14 mouse cellular contexts compared by ENCODE assay signal in genomic region chr19:57282642-57283041, GRCm38 (mm10). TPM values are rescaled to one million over a fixed set of nuclear protein-coding genes. Genes with fewer than 3 reads are reported as not detected.
A peak's percentile ranks its signal among the peaks of the same experiment; 100 is the strongest.
DNase-seq lines count a peak whose midpoint lies in the region; ATAC-seq lines count a peak whose summit lies in the region.
"Had no signal": no experiment of that assay in that cellular context is flagged by ENCODE, and none has a peak within 500 bp of the region (broad histone marks: within the 10 kb centered on the region; RNA-seq: fewer than 3 reads in every experiment).

No protein-coding gene starts in this region.

- no peaks in the 10 kb centered on the region for H3K27me3 ChIP-seq in forebrain, embryonic 14.5 days (replicated peaks; ENCODE audit: control insufficient read depth, insufficient read depth, low read length)
- no peaks in the 10 kb centered on the region for H3K27me3 ChIP-seq in forebrain, embryonic 11.5 days (ENCODE audit: control insufficient read depth, insufficient read depth, low read length)
- no peaks in the 10 kb centered on the region for H3K27me3 ChIP-seq in hindbrain, embryonic 15.5 days
- H3K27me3 ChIP-seq in hindbrain, embryonic 10.5 days (ENCODE audit: insufficient read depth, poor library complexity, severe bottlenecking): no peaks in the 10 kb centered on the region
- H3K27me3 ChIP-seq: limb, embryonic 15.5 days; lung, embryonic 15.5 days had no signal

- H3K4me2 ChIP-seq in forebrain, embryonic 14.5 days (ENCODE audit: low read length): no peak overlapping the region
- no peak overlapping the region for H3K4me2 ChIP-seq in forebrain, embryonic 11.5 days (ENCODE audit: low read depth, low read length, severe bottlenecking)
- no peak overlapping the region for H3K4me2 ChIP-seq in hindbrain, embryonic 15.5 days
- H3K4me2 ChIP-seq: limb, embryonic 15.5 days; lung, embryonic 15.5 days had no signal

- no peaks in the 10 kb centered on the region for H3K36me3 ChIP-seq in forebrain, embryonic 14.5 days (ENCODE audit: control insufficient read depth, insufficient read depth, low read length)
- no peaks in the 10 kb centered on the region for H3K36me3 ChIP-seq in forebrain, embryonic 11.5 days (ENCODE audit: control insufficient read depth, insufficient read depth, low read length)
- no peaks in the 10 kb centered on the region for H3K36me3 ChIP-seq in hindbrain, embryonic 15.5 days
- H3K36me3 ChIP-seq in hindbrain, embryonic 10.5 days: no peaks in the 10 kb centered on the region
- H3K36me3 ChIP-seq: limb, embryonic 15.5 days; lung, embryonic 15.5 days had no signal

- no peak overlapping the region for H3K4me3 ChIP-seq in forebrain, embryonic 14.5 days (ENCODE audit: low read depth, low read length)
- H3K4me3 ChIP-seq in forebrain, embryonic 11.5 days (ENCODE audit: low read depth, low read length): no peak overlapping the region
- H3K4me3 ChIP-seq in hindbrain, embryonic 15.5 days: no peak overlapping the region
- no peak overlapping the region for H3K4me3 ChIP-seq in hindbrain, embryonic 10.5 days
- H3K4me3 ChIP-seq: limb, embryonic 15.5 days; lung, embryonic 15.5 days; megakaryocyte, embryonic 14.5 days had no signal

- peaks cover 12% of the 10 kb centered on the region for H3K4me1 ChIP-seq in forebrain, embryonic 14.5 days (ENCODE audit: control insufficient read depth, insufficient read depth, low read length)
- H3K4me1 ChIP-seq in forebrain, embryonic 11.5 days (replicated peaks; ENCODE audit: control insufficient read depth, insufficient read depth, low read length): no peaks in the 10 kb centered on the region
- H3K4me1 ChIP-seq in hindbrain, embryonic 15.5 days (replicated peaks): peaks cover 4% of the 10 kb centered on the region; the same call in 1 of the 2 replicates
- H3K4me1 ChIP-seq in hindbrain, embryonic 10.5 days (replicated peaks): 0 out of 2 replicates have a peak, but pooled peaks cover 6% of the 10 kb centered on the region
- H3K4me1 ChIP-seq: megakaryocyte, embryonic 14.5 days had no signal

- ATAC-seq in forebrain, embryonic 14.5 days: no peak
- ATAC-seq in forebrain, embryonic 11.5 days (replicated peaks; ENCODE audit: low FRiP score): no peak
- ATAC-seq in hindbrain, embryonic 15.5 days (ENCODE audit: low FRiP score, low read depth): no peak
- ATAC-seq in megakaryocyte progenitor cell, adult 5-6 weeks (replicated peaks; ENCODE audit: poor library complexity): no peak

- no peaks in the 10 kb centered on the region; the same call in 1 of the 2 replicates for H3K9me3 ChIP-seq in forebrain, embryonic 14.5 days (replicated peaks; ENCODE audit: control insufficient read depth, low read length)
- no peaks in the 10 kb centered on the region for H3K9me3 ChIP-seq in forebrain, embryonic 11.5 days (ENCODE audit: control insufficient read depth, low read length)
- no peaks in the 10 kb centered on the region for H3K9me3 ChIP-seq in hindbrain, embryonic 15.5 days
- peaks cover 9% of the 10 kb centered on the region for H3K9me3 ChIP-seq in hindbrain, embryonic 10.5 days
- H3K9me3 ChIP-seq: limb, embryonic 15.5 days; lung, embryonic 15.5 days had no signal

- H3K27ac ChIP-seq in forebrain, embryonic 14.5 days (ENCODE audit: low read depth, low read length): no peak overlapping the region; the same call in 1 of the 2 replicates
- no peak overlapping the region for H3K27ac ChIP-seq in forebrain, embryonic 11.5 days (ENCODE audit: low read depth, low read length)
- peak overlapping the region; percentile 57; the same call in 1 of the 2 replicates for H3K27ac ChIP-seq in hindbrain, embryonic 15.5 days (replicated peaks)
- H3K27ac ChIP-seq in hindbrain, embryonic 10.5 days: no peak overlapping the region
- H3K27ac ChIP-seq: limb, embryonic 15.5 days; lung, embryonic 15.5 days had no signal

- no peak overlapping the region for H3K9ac ChIP-seq in forebrain, embryonic 14.5 days (ENCODE audit: low read length)
- no peak overlapping the region for H3K9ac ChIP-seq in forebrain, embryonic 11.5 days (ENCODE audit: low read length)
- no peak overlapping the region for H3K9ac ChIP-seq in hindbrain, embryonic 15.5 days
- H3K9ac ChIP-seq: limb, embryonic 15.5 days; lung, embryonic 15.5 days had no signal

- WGBS in forebrain, embryonic 14.5 days: 28% methylated on average over 5 of the region's 5 CpGs
- 76% methylated on average over 5 of the region's 5 CpGs for WGBS in forebrain, embryonic 11.5 days
- 41% methylated on average over 5 of the region's 5 CpGs for WGBS in hindbrain, embryonic 15.5 days
- 75% methylated on average over 5 of the region's 5 CpGs for WGBS in hindbrain, embryonic 10.5 days

- peak; percentile 86 for DNase-seq in forebrain, embryonic 14.5 days (ENCODE audit: low spot score)
- no peak for DNase-seq in forebrain, embryonic 11.5 days (ENCODE audit: low spot score)
- DNase-seq in hindbrain, embryonic 10.5 days (ENCODE audit: low spot score): no peak
- peak; percentile 34 for DNase-seq in lung, postnatal 14 days
- no peak for DNase-seq in lung, adult 18-20 months
- peak; percentile 30 for DNase-seq in brain, embryonic 18.5 days (ENCODE audit: low read depth, low spot score)
- DNase-seq: B cell, adult 2 months; cerebellum, postnatal 25 days; kidney, adult 9 months had no signal

RNA-seq across cellular contexts. Expression of gene Ablim1, which starts 32.1 kb away (rescaled TPM):
- polyA plus RNA-seq in forebrain, embryonic 14.5 days (2014; fragmentation: Nextera tagmentation; extraction: Ambion mirVana): 24.0 and 35.5 TPM in 2 replicates
- polyA plus RNA-seq in forebrain, embryonic 11.5 days (2014; fragmentation: Nextera tagmentation; extraction: Ambion mirVana): 17.0 and 19.9 TPM in 2 replicates
- 56.9 and 63.2 TPM in 2 replicates for polyA plus RNA-seq in hindbrain, embryonic 15.5 days (2015; fragmentation: Nextera tagmentation; extraction: Ambion mirVana)
- 16.1 and 17.7 TPM in 2 replicates for polyA plus RNA-seq in hindbrain, embryonic 10.5 days (2016; fragmentation: Nextera tagmentation; extraction: Ambion mirVana)
- total RNA-seq in megakaryocyte progenitor cell, adult 5-6 weeks (2015): 6.1 and 7.0 TPM in 2 replicates
- total RNA-seq in megakaryocyte progenitor cell, adult 5-6 weeks (2017): 6.7 and 8.1 TPM in 2 replicates

Comparison
In these comparisons a context has a peak if more than half of its experiments do, and no peak if none do; other contexts are left out.
1. DNase-seq: peak in forebrain, embryonic 14.5 days (single experiment), lung, postnatal 14 days (single experiment) and brain, embryonic 18.5 days (single experiment); none in forebrain, embryonic 11.5 days (single experiment), hindbrain, embryonic 10.5 days (single experiment) and lung, adult 18-20 months (0 of 2).